Mouse (Mus musculus) heart, postnatal 0 days (tissue): ENCODE measurements around the gene Asb7. TPM values are rescaled to one million over a fixed set of nuclear protein-coding genes. Genes with fewer than 3 reads are reported as not detected.

ENCODE experiments used
- ATAC-seq: fragments of 200-750 bp; cut with Nextera tagmentation; 2 replicates; pipeline ENCODE4 v1.8.0; 2017; ENCODE audit warnings: low read depth, moderate number of reproducible peaks, moderate library complexity; ENCODE audit not compliant: insufficient read depth
- DNase-seq: peaks from one replicate; pipeline ENCODE4 v3.0.0-alpha.2; 2016; ENCODE audit warnings: low spot score
- H3K27ac ChIP-seq: fragments of 300-500 bp; sonication (generic); 2 replicates; pipeline ENCODE4 v1.5.1; 2014; ENCODE audit warnings: low read depth, mild to moderate bottlenecking
- H3K27me3 ChIP-seq: fragments of 300-500 bp; sonication (generic); 2 replicates; pipeline ENCODE4 v1.6.1; 2014; ENCODE audit warnings: low read length, mixed read lengths; ENCODE audit not compliant: control insufficient read depth, insufficient read depth
- H3K36me3 ChIP-seq: fragments of 300-500 bp; sonication (generic); replicated peaks from 2 replicates; pipeline ENCODE4 v1.6.1; 2014; ENCODE audit warnings: low read length, mixed read lengths; ENCODE audit not compliant: control insufficient read depth, insufficient read depth
- H3K4me1 ChIP-seq: fragments of 300-500 bp; sonication (generic); 2 replicates; pipeline ENCODE4 v1.6.1; 2014; ENCODE audit warnings: antibody characterized with exemption; ENCODE audit not compliant: control insufficient read depth, insufficient read depth
- H3K4me2 ChIP-seq: fragments of 300-500 bp; sonication (generic); 2 replicates; pipeline ENCODE4 v1.6.1; 2014; ENCODE audit warnings: low read depth, mild to moderate bottlenecking, low read length, moderate library complexity
- H3K4me3 ChIP-seq: fragments of 300-500 bp; sonication (generic); 2 replicates; pipeline ENCODE4 v1.5.1; 2014; ENCODE audit warnings: low read depth, low read length
- H3K9ac ChIP-seq: fragments of 300-500 bp; sonication (generic); replicated peaks from 2 replicates; pipeline ENCODE4 v1.6.1; 2014; ENCODE audit warnings: low read depth, low read length, mixed read lengths
- H3K9me3 ChIP-seq: fragments of 300-500 bp; sonication (generic); replicated peaks from 2 replicates; pipeline ENCODE4 v1.6.1; 2016; ENCODE audit warnings: low read length; ENCODE audit not compliant: control insufficient read depth
- CTCF ChIP-seq: IDR thresholded peaks from 2 replicates; pipeline ENCODE4 v1.5.1; 2016; ENCODE audit warnings: antibody characterized with exemption, control low read depth, low read depth
- EP300 ChIP-seq: IDR thresholded peaks from 2 replicates; pipeline ENCODE4 v1.6.1; 2016; ENCODE audit warnings: antibody characterized with exemption, low read depth
- WGBS: fragments of 180-500 bp; shearing (Covaris S2); extraction: QIAGEN DNeasy Blood & Tissue Kit; methylation state at CpG from one replicate; pipeline ENCODE4 v1.1.7; 2014; 5-methylcytosine and 5-hydroxymethylcytosine counted together
- polyA plus RNA-seq: library from polyadenylated mRNA; unstranded; fragments of >200 nt; fragmentation: Nextera tagmentation; extraction: Ambion mirVana; gene quantifications from 2 replicates; pipeline ENCODE4 v1.2.1, GENCODE M21; 2015
- total RNA-seq: library from RNA; depleted of rRNA; stranded (reverse); fragments of >200 nt; gene quantifications from 2 replicates; pipeline ENCODE4 v1.2.3, GENCODE M21; 2014; ENCODE audit warnings: low replicate concordance

The Asb7 gene
- total and polyA plus RNA-seq, 2 experiments from 2014 or later: 6.5 to 10.8 TPM

- WGBS: 84% methylated on average over 7 of the region's 7 CpGs
- Histone ChIP-seq H3K9me3 (no peaks in the 10 kb centered on the region), H3K36me3 (peaks cover 21% of the 10 kb centered on the region; the same call in 1 of the 2 replicates), H3K27ac (no peak overlapping the region), H3K4me1 (no peaks in the 10 kb centered on the region), H3K4me3 (no peak overlapping the region), H3K9ac (no peak overlapping the region), H3K27me3 (no peaks in the 10 kb centered on the region), H3K4me2 (no peak overlapping the region)
- no peak for DNase-seq
- TF ChIP-seq CTCF: no peak
- no peak for TF ChIP-seq EP300
- ATAC-seq: no peak
These were observed 13.3 kb upstream of the Asb7 start for GRCm38 (mm10) chr7:66702721-66703120.

- Histone ChIP-seq H3K4me2 (no peak overlapping the region), H3K27ac (no peak overlapping the region), H3K36me3 (peaks cover 11% of the 10 kb centered on the region; the same call in 1 of the 2 replicates), H3K9ac (no peak overlapping the region), H3K9me3 (no peaks in the 10 kb centered on the region), H3K4me1 (peaks cover 4% of the 10 kb centered on the region; the same call in 1 of the 2 replicates), H3K27me3 (no peaks in the 10 kb centered on the region), H3K4me3 (no peak overlapping the region)
- no peak for TF ChIP-seq EP300
- TF ChIP-seq CTCF: no peak
- 41% methylated on average over 7 of the region's 7 CpGs for WGBS
- ATAC-seq (no peak), DNase-seq (no peak)
These were observed 5.1 kb upstream of the Asb7 start for GRCm38 (mm10) chr7:66694467-66694866.

GRCm38 (mm10) chr7:66689620-66690360 lies 394 bp upstream of the Asb7 start, which contains the start of gene Lins1:
TSS of gene Lins1 (plus strand) at chr7:66689889.
- Histone ChIP-seq H3K9me3 (no peaks in the 10 kb centered on the region), H3K4me1 (peaks cover 10% of the 10 kb centered on the region), H3K4me3 (peak within 1 kb of the TSS; percentile 94), H3K27me3 (no peaks in the 10 kb centered on the region), H3K27ac (peak within 1 kb of the TSS; percentile 89), H3K4me2 (peak within 1 kb of the TSS; percentile 95), H3K9ac (peak within 1 kb of the TSS; percentile 88), H3K36me3 (0 out of 2 replicates have a peak, but pooled peaks cover 2% of the 10 kb centered on the region)
- ATAC-seq (peak; percentile 98), DNase-seq (peak; percentile 100)
- under 1% methylated on average over 52 of the region's 52 CpGs for WGBS
- TF ChIP-seq EP300 (no peak), CTCF (peak; percentile 47)

GRCm38 (mm10) chr7:66688721-66689120 lies 675 bp downstream of the Asb7 start:
- peak overlapping the region; percentile 41; the same call in 1 of the 2 replicates for H3K27ac ChIP-seq
- TF ChIP-seq CTCF (no peak), EP300 (no peak)
- H3K36me3 ChIP-seq: 0 out of 2 replicates have a peak, but pooled peaks cover 5% of the 10 kb centered on the region
- peaks cover 10% of the 10 kb centered on the region for H3K4me1 ChIP-seq
- H3K9me3 ChIP-seq: no peaks in the 10 kb centered on the region
- no peaks in the 10 kb centered on the region for H3K27me3 ChIP-seq
- H3K4me2 ChIP-seq: peak overlapping the region; percentile 95
- 0% methylated on average over 5 of the region's 5 CpGs for WGBS
- H3K4me3 ChIP-seq: peak overlapping the region; percentile 94
- no peak for ATAC-seq
- H3K9ac ChIP-seq: peak overlapping the region; percentile 88
- no peak for DNase-seq

GRCm38 (mm10) chr7:66682119-66682863 lies 7.1 kb downstream of the Asb7 start:
- TF ChIP-seq CTCF (no peak), EP300 (no peak)
- Histone ChIP-seq H3K27me3 (no peaks in the 10 kb centered on the region), H3K27ac (no peak overlapping the region), H3K4me3 (no peak overlapping the region), H3K9me3 (no peaks in the 10 kb centered on the region), H3K4me2 (no peak overlapping the region), H3K9ac (no peak overlapping the region), H3K36me3 (peaks cover 51% of the 10 kb centered on the region), H3K4me1 (no peaks in the 10 kb centered on the region)
- no peak for DNase-seq
- 90% methylated on average over 5 of the region's 5 CpGs for WGBS
- no peak for ATAC-seq
